Mouse (Mus musculus) liver, postnatal 0 days (tissue): Measurements from ENCODE around the gene Hoxd11. TPM values are rescaled to one million over a fixed set of nuclear protein-coding genes. Genes with fewer than 3 reads are reported as not detected.
A peak's percentile ranks its signal among the peaks of the same experiment; 100 is the strongest.

ENCODE experiments used
- ATAC-seq: fragments of 200-750 bp; cut with Nextera tagmentation; 2 replicates; pipeline ENCODE4 v1.8.0; 2017; ENCODE audit warnings: mild to moderate bottlenecking, moderate library complexity
- DNase-seq: peaks from one replicate; pipeline ENCODE4 v3.0.0-alpha.2; 2016
- H3K27ac ChIP-seq: fragments of 300-500 bp; sonication (generic); 2 replicates; pipeline ENCODE4 v1.5.1; 2014; ENCODE audit warnings: antibody characterized with exemption, moderate library complexity, mild to moderate bottlenecking, low read depth
- H3K27me3 ChIP-seq: fragments of 300-500 bp; sonication (generic); 2 replicates; pipeline ENCODE4 v1.6.1; 2014; ENCODE audit warnings: low read length, control low read depth, mixed read lengths; ENCODE audit not compliant: insufficient read depth
- H3K36me3 ChIP-seq: fragments of 300-500 bp; sonication (generic); replicated peaks from 2 replicates; pipeline ENCODE4 v1.6.1; 2014; ENCODE audit warnings: mild to moderate bottlenecking, control low read depth, low read length, moderate library complexity, mixed read lengths; ENCODE audit not compliant: insufficient read depth
- H3K4me1 ChIP-seq: fragments of 300-500 bp; sonication (generic); 2 replicates; pipeline ENCODE4 v1.6.1; 2014; ENCODE audit warnings: antibody characterized with exemption, mild to moderate bottlenecking, control low read depth; ENCODE audit not compliant: insufficient read depth
- H3K4me2 ChIP-seq: fragments of 300-500 bp; sonication (generic); 2 replicates; pipeline ENCODE4 v1.6.1; 2014; ENCODE audit warnings: low read depth, mild to moderate bottlenecking, low read length, moderate library complexity, mixed read lengths
- H3K4me3 ChIP-seq: fragments of 300-500 bp; sonication (generic); 2 replicates; pipeline ENCODE4 v1.5.1; 2014; ENCODE audit warnings: low read depth, low read length
- H3K9ac ChIP-seq: fragments of 300-500 bp; sonication (generic); replicated peaks from 2 replicates; pipeline ENCODE4 v1.6.1; 2014; ENCODE audit warnings: mild to moderate bottlenecking, moderate library complexity
- H3K9me3 ChIP-seq: fragments of 300-500 bp; sonication (generic); 2 replicates; pipeline ENCODE4 v1.6.1; 2016; ENCODE audit warnings: mild to moderate bottlenecking, control low read depth, low read length, mixed read lengths
- CTCF ChIP-seq: sonication (generic); IDR thresholded peaks from 2 replicates; pipeline ENCODE4 v1.5.1; 2016; ENCODE audit warnings: antibody characterized with exemption, low read depth
- EP300 ChIP-seq: IDR thresholded peaks from 2 replicates; pipeline ENCODE4 v1.6.1; 2016; ENCODE audit warnings: antibody characterized with exemption, low read depth, mild to moderate bottlenecking
- WGBS: fragments of 180-500 bp; shearing (Covaris S2); extraction: QIAGEN DNeasy Blood & Tissue Kit; methylation state at CpG from one replicate; pipeline ENCODE4 v1.1.7; 2014; ENCODE audit not compliant: insufficient replicate concordance; 5-methylcytosine and 5-hydroxymethylcytosine counted together
- polyA plus RNA-seq: library from polyadenylated mRNA; unstranded; fragments of >200 nt; fragmentation: Nextera tagmentation; extraction: Ambion mirVana; gene quantifications from 2 replicates; pipeline ENCODE4 v1.2.1, GENCODE M21; 2015

Gene Hoxd11
- polyA plus RNA-seq, 1 experiment from 2014 or later: not detected

DNA sequence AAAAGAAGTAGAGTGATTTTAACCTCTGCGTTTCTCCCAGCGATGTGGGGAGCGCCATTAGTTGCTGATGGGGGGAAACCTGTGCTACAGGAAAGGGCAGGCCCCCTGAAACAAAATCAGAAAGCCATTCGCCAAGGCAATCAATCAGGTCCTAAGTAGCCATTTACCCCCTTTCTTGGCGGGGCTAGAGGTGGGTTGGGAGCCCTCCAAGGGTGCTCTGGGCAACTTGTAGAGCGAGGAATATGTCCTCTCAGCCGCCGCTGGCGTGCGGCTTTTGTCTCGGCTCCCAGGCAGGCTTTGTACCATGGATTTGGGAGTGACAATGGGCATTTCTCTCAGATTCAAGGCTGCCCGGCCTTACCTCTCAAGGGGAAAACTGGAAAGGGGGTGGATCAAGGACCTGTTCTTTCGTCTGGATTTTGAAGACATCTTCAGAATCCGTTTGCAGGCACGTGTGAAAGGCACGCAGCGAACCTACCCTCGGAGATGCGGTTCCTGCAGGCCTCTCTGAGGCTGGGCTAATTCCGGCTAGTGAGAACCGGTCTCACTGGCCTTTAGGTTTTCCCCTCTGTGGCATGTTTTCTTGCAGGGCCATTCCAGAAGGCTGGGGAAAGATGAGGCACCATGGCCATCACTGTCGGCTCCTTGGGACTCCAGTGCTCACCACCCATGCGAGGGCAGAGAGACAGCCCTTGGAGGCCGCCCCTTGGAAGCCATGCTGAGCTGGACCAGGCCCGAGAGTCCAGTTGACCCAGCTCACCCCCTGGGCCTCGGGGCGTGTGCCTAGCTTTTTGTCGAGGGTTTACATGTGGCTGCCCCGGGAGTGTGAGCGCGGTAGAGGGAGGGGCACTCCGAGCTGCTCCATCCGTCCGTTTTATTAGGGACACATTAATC, 17.3 kb downstream of the Hoxd11 start:
- no peak overlapping the region for H3K9ac ChIP-seq
- no peak for TF ChIP-seq CTCF
- TF ChIP-seq EP300: no peak
- peaks cover 100% of the 10 kb centered on the region for H3K27me3 ChIP-seq
- no peak overlapping the region for H3K4me3 ChIP-seq
- H3K36me3 ChIP-seq: no peaks in the 10 kb centered on the region
- peaks cover 11% of the 10 kb centered on the region for H3K4me1 ChIP-seq
- no peak overlapping the region for H3K27ac ChIP-seq
- H3K4me2 ChIP-seq: no peak overlapping the region
- no peaks in the 10 kb centered on the region for H3K9me3 ChIP-seq
- no peak for ATAC-seq
- WGBS: 5% methylated on average over 34 of the region's 34 CpGs
- no peak for DNase-seq

DNA sequence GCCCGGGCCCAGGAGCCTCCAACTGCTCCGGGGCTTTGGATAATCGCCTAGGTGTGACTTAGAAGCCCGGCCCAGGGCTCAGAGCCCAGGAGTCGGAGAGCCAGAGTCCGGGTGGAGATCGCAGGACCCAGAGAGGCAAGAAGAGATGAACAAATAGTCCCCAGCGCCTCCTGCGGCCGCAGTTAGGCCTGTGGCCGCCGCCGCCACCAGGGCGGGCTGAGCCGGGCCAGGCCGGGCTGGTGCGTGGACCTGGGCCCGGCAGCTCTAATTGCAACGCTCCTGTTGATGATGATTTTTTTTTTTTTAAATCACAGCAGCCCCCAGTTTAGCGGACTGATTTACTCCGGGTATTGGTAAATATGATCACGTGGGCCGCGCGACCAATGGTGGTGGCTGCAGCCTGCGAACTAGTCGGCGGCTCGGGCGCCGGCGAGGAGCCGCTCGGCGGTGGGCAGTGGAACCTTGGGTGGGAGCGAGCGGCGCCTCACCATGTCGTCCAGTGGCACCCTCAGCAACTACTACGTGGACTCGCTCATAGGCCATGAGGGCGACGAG, 18.3 kb downstream of the Hoxd11 start, which contains the start of gene Hoxd9:
Hoxd9 (plus strand) TSS at position 161 of the 555 bp plus-strand sequence.
- ATAC-seq: peak; percentile 44; the same call in 1 of the 2 replicates
- peak within 1 kb of the TSS; percentile 35 for H3K4me3 ChIP-seq
- peaks cover 98% of the 10 kb centered on the region for H3K27me3 ChIP-seq
- no peak within 1 kb of the TSS for H3K27ac ChIP-seq
- no peak within 1 kb of the TSS for H3K9ac ChIP-seq
- no peak for DNase-seq
- H3K4me1 ChIP-seq: peaks cover 11% of the 10 kb centered on the region
- 2% methylated on average over 43 of the region's 43 CpGs for WGBS
- no peaks in the 10 kb centered on the region for H3K36me3 ChIP-seq
- no peak for TF ChIP-seq EP300
- no peak for TF ChIP-seq CTCF
- no peaks in the 10 kb centered on the region for H3K9me3 ChIP-seq
- peak within 1 kb of the TSS; percentile 58 for H3K4me2 ChIP-seq

DNA sequence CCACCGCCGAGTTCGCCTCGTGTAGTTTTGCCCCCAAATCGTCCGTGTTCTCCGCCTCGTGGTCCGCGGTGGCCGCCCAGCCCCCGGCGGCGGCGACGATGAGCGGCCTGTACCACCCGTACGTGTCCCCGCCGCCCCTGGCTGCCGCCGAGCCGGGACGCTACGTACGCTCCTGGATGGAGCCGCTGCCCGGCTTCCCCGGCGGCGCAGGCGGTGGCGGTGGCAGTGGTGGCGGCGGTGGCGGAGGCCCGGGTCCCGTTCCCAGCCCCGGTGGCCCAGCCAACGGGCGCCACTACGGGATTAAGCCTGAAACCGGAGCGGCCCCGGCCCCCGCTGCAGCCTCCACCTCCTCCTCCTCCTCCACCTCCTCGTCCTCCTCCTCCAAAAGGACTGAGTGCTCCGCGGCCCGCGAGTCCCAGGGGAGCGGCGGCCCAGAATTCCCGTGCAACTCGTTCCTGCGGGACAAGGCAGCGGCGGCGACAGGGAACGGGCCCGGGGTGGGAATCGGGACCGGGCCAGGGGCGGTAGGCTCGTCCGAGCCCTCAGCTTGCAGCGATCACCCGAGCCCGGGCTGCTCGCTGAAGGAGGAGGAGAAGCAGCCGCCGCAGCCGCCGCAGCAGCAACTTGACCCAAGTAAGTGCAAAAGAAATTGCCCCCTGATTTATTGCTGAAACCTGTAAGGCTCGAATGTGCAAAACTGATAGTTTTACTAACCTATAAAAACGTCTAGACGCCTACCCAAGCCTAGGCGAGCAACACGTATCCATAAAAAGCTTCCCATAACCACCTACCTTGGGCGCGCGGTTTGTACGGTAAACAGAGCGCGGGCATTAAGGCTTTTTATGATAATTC, 19.1 kb downstream of the Hoxd11 start:
- WGBS: under 1% methylated on average over 51 of the region's 86 CpGs
- Histone ChIP-seq H3K4me3 (peak overlapping the region; percentile 35), H3K27me3 (peaks cover 98% of the 10 kb centered on the region), H3K36me3 (no peaks in the 10 kb centered on the region), H3K4me1 (peaks cover 11% of the 10 kb centered on the region), H3K4me2 (peak overlapping the region; percentile 58), H3K9me3 (no peaks in the 10 kb centered on the region), H3K9ac (no peak overlapping the region), H3K27ac (no peak overlapping the region)
- no peak for ATAC-seq
- no peak for DNase-seq
- TF ChIP-seq CTCF (no peak), EP300 (no peak)

DNA sequence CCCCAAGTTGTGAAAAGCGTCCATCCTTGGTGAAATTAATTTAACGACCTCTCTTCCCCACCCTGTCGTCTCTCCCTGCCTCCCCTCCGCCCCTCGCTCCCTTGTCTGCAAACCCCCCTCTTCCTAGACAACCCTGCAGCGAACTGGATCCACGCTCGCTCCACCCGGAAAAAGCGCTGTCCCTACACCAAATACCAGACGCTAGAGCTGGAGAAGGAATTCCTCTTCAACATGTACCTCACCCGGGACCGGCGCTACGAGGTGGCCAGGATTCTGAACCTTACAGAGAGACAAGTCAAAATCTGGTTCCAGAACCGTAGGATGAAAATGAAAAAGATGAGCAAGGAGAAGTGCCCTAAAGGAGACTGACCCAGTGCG, 19.7 kb downstream of the Hoxd11 start:
- Histone ChIP-seq H3K27ac (no peak overlapping the region), H3K4me1 (peaks cover 11% of the 10 kb centered on the region), H3K36me3 (no peaks in the 10 kb centered on the region), H3K27me3 (peaks cover 98% of the 10 kb centered on the region), H3K4me3 (no peak overlapping the region), H3K4me2 (no peak overlapping the region), H3K9me3 (no peaks in the 10 kb centered on the region), H3K9ac (no peak overlapping the region)
- no peak for ATAC-seq
- WGBS: 4% methylated on average over 17 of the region's 17 CpGs
- TF ChIP-seq EP300: no peak
- no peak for DNase-seq

DNA sequence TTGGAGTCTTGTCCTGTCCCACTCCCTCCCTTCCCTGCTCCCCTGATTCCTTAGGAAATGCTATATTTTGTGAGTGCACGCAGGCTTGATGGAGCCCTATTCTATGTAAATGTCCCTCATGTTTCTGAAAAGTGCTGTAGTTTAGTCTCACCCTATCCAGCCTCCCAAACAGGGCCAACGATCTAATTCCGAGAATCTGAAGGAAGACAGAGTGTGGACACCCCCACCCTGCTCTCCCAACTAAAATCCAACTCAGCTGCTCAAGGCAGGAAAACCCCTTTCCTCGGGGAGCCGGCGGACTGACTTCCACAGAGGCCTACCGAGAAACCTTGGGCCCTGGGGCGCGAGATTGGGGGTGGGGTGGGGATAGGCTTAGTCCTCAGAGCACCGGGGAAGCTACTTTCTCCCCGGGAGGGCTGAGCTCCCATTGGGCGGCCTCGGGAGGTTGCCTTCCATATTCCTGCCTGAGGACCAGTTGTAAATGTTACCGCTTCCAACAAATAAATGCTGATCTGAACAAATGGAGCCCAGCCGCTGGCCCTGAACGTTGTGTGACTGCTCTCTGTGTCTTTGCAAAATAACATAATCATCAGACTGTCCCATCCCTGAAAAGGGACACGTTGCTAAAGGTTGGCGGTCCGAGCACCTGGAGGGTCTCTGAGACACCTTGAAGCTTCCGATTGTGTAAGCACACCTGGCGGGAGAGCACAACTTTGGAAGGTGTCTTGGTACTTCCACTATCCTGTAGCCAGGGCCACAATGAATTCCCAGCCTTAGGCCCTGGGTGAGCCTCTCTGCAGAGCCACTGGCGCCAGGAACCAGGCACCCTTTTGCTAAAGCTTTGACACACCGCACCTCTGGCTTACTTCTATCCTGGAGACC, 20.5 kb downstream of the Hoxd11 start:
- ATAC-seq (no peak), DNase-seq (no peak)
- H3K27ac ChIP-seq: no peak overlapping the region
- WGBS: 12% methylated on average over 23 of the region's 23 CpGs
- H3K9ac ChIP-seq: no peak overlapping the region
- TF ChIP-seq CTCF: no peak
- no peak for TF ChIP-seq EP300
- peaks cover 98% of the 10 kb centered on the region for H3K27me3 ChIP-seq
- H3K9me3 ChIP-seq: no peaks in the 10 kb centered on the region
- no peaks in the 10 kb centered on the region for H3K36me3 ChIP-seq
- no peak overlapping the region for H3K4me3 ChIP-seq
- H3K4me2 ChIP-seq: no peak overlapping the region
- peaks cover 13% of the 10 kb centered on the region for H3K4me1 ChIP-seq
